Comparison of ENCODE assay signal across 8 mouse cellular contexts in the genomic region with DNA sequence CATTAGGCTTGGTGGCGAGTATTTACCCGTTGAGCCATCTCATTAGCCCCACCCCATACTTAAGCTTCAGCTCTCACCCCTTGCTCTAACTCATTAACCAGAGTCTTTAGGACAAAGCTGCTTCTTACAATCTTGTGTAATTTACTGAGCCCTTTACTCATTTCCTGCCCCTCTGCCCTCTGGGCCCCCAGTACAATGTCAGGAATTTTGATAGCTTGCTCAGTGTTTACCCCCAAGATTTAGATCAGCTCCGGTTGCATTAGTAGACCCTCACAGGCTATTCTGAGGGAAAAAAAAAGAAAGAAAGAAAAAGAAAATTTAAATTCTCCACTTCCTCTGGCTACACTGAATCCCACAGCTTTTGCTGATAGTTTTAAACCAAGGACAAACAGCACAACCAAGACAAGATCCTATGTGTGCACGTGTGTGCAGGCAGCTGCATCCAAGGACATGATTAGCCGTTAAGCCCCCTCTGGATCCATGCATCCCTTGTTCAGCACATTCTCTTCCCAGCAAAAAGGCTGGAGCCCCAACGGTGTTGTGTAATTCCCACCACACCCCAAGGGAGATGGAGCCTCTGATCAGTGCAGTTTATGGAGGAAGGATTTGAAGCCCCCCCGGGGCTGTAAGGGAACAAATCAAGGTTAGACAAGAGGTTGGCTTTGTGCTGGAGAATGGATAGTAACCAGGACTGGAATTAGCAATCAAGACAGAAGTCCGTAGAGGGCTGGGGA. TPM values are rescaled to one million over a fixed set of nuclear protein-coding genes. Genes with fewer than 3 reads are reported as not detected.
A peak's percentile ranks its signal among the peaks of the same experiment; 100 is the strongest.
DNase-seq lines count a peak whose midpoint lies in the region; ATAC-seq lines count a peak whose summit lies in the region.

No protein-coding gene starts in this region.

- H3K4me1 ChIP-seq in hindbrain, embryonic 10.5 days (replicated peaks) = peaks cover 12% of the 10 kb centered on the region
- peaks cover 17% of the 10 kb centered on the region for H3K4me1 ChIP-seq in hindbrain, embryonic 13.5 days (replicated peaks)
- 0 out of 2 replicates have a peak, but pooled peaks cover 3% of the 10 kb centered on the region for H3K4me1 ChIP-seq in embryonic facial prominence, embryonic 11.5 days (ENCODE audit: control insufficient read depth, insufficient read depth, low read length)
- H3K4me1 ChIP-seq in kidney, embryonic 16.5 days (ENCODE audit: insufficient read depth, low read length) = peaks cover 45% of the 10 kb centered on the region
- H3K4me1 ChIP-seq in neural tube, embryonic 15.5 days = peaks cover 16% of the 10 kb centered on the region

- no peak for DNase-seq in hindbrain, embryonic 10.5 days (ENCODE audit: low spot score)
- DNase-seq in embryonic facial prominence, embryonic 11.5 days (ENCODE audit: low spot score) = peak; percentile 60
- no peak for DNase-seq in layer of hippocampus, adult 11-12 months (ENCODE audit: low spot score)
- no peak for DNase-seq in natural killer cell, adult 2 months (ENCODE audit: low spot score in 2 of 2)

- no peaks in the 10 kb centered on the region for H3K27me3 ChIP-seq in hindbrain, embryonic 10.5 days (ENCODE audit: insufficient read depth, poor library complexity, severe bottlenecking)
- H3K27me3 ChIP-seq in hindbrain, embryonic 13.5 days = no peaks in the 10 kb centered on the region
- no peaks in the 10 kb centered on the region for H3K27me3 ChIP-seq in embryonic facial prominence, embryonic 11.5 days (ENCODE audit: control insufficient read depth, insufficient read depth, low read length)
- no peaks in the 10 kb centered on the region for H3K27me3 ChIP-seq in kidney, embryonic 16.5 days (ENCODE audit: insufficient read depth, low read length)
- no peaks in the 10 kb centered on the region for H3K27me3 ChIP-seq in neural tube, embryonic 15.5 days (replicated peaks)

- peak overlapping the region; percentile 62 for H3K27ac ChIP-seq in hindbrain, embryonic 10.5 days
- no peak overlapping the region for H3K27ac ChIP-seq in hindbrain, embryonic 13.5 days
- peak overlapping the region; percentile 63 for H3K27ac ChIP-seq in embryonic facial prominence, embryonic 11.5 days (replicated peaks; ENCODE audit: low read depth, low read length)
- H3K27ac ChIP-seq in kidney, embryonic 16.5 days (ENCODE audit: low read length) = peak overlapping the region; percentile 90
- H3K27ac ChIP-seq in neural tube, embryonic 15.5 days (replicated peaks) = peak overlapping the region; percentile 28; the same call in 1 of the 2 replicates

- no peaks in the 10 kb centered on the region for H3K36me3 ChIP-seq in hindbrain, embryonic 10.5 days
- H3K36me3 ChIP-seq in hindbrain, embryonic 13.5 days = no peaks in the 10 kb centered on the region
- no peaks in the 10 kb centered on the region for H3K36me3 ChIP-seq in embryonic facial prominence, embryonic 11.5 days (replicated peaks; ENCODE audit: control insufficient read depth, insufficient read depth, low read depth, low read length)
- no peaks in the 10 kb centered on the region for H3K36me3 ChIP-seq in kidney, embryonic 16.5 days (ENCODE audit: insufficient read depth, low read length)
- H3K36me3 ChIP-seq in neural tube, embryonic 15.5 days = no peaks in the 10 kb centered on the region

- no peak overlapping the region for H3K4me2 ChIP-seq in hindbrain, embryonic 13.5 days
- no peak overlapping the region for H3K4me2 ChIP-seq in embryonic facial prominence, embryonic 11.5 days (ENCODE audit: low read depth, low read length)
- H3K4me2 ChIP-seq in kidney, embryonic 16.5 days (replicated peaks; ENCODE audit: low read depth, low read length) = peak overlapping the region; percentile 12
- no peak overlapping the region for H3K4me2 ChIP-seq in neural tube, embryonic 15.5 days

- no peak overlapping the region for H3K9ac ChIP-seq in hindbrain, embryonic 13.5 days
- 0 out of 2 replicates have a peak overlapping the region, but pooled peaks have one; percentile 5 for H3K9ac ChIP-seq in embryonic facial prominence, embryonic 11.5 days (replicated peaks; ENCODE audit: low read length)
- H3K9ac ChIP-seq in kidney, embryonic 16.5 days (replicated peaks; ENCODE audit: low read length) = no peak overlapping the region
- no peak overlapping the region for H3K9ac ChIP-seq in neural tube, embryonic 15.5 days (replicated peaks)

- WGBS in hindbrain, embryonic 10.5 days = 47% methylated on average over 8 of the region's 8 CpGs
- WGBS in hindbrain, embryonic 13.5 days = 39% methylated on average over 8 of the region's 8 CpGs
- WGBS in embryonic facial prominence, embryonic 11.5 days = 12% methylated on average over 8 of the region's 8 CpGs
- WGBS in kidney, embryonic 16.5 days = 3% methylated on average over 8 of the region's 8 CpGs
- 7% methylated on average over 8 of the region's 8 CpGs for WGBS in neural tube, embryonic 15.5 days

- H3K9me3 ChIP-seq in hindbrain, embryonic 10.5 days = no peaks in the 10 kb centered on the region
- no peaks in the 10 kb centered on the region for H3K9me3 ChIP-seq in hindbrain, embryonic 13.5 days
- H3K9me3 ChIP-seq in embryonic facial prominence, embryonic 11.5 days (replicated peaks; ENCODE audit: control insufficient read depth, low read length) = no peaks in the 10 kb centered on the region
- no peaks in the 10 kb centered on the region for H3K9me3 ChIP-seq in kidney, embryonic 16.5 days (ENCODE audit: low read length)
- no peaks in the 10 kb centered on the region for H3K9me3 ChIP-seq in neural tube, embryonic 15.5 days (replicated peaks)

- no peak for ATAC-seq in hindbrain, embryonic 13.5 days (ENCODE audit: low FRiP score)
- peak; percentile 35 for ATAC-seq in embryonic facial prominence, embryonic 11.5 days (replicated peaks; ENCODE audit: insufficient number of reproducible peaks, low FRiP score, low TSS enrichment, low read depth)
- peak; percentile 87 for ATAC-seq in kidney, embryonic 16.5 days (ENCODE audit: low FRiP score, low TSS enrichment)
- peak; percentile 48; the same call in 1 of the 2 replicates for ATAC-seq in neural tube, embryonic 15.5 days (ENCODE audit: low FRiP score)
- ATAC-seq in megakaryocyte-erythroid progenitor cell, adult 5-6 weeks (replicated peaks; ENCODE audit: low FRiP score, low TSS enrichment, poor library complexity, severe bottlenecking) = no peak

- no peak overlapping the region for H3K4me3 ChIP-seq in hindbrain, embryonic 10.5 days
- no peak overlapping the region for H3K4me3 ChIP-seq in hindbrain, embryonic 13.5 days
- H3K4me3 ChIP-seq in embryonic facial prominence, embryonic 11.5 days (ENCODE audit: low read depth, low read length) = no peak overlapping the region
- no peak overlapping the region for H3K4me3 ChIP-seq in kidney, embryonic 16.5 days (ENCODE audit: low read length)
- no peak overlapping the region for H3K4me3 ChIP-seq in neural tube, embryonic 15.5 days (replicated peaks)

RNA-seq across cellular contexts. Expression of gene Usp29, which starts 54.1 kb away (rescaled TPM):
- 7.8 and 10.0 TPM in 2 replicates for polyA plus RNA-seq in hindbrain, embryonic 10.5 days (2016; fragmentation: Nextera tagmentation; extraction: Ambion mirVana)
- polyA plus RNA-seq in hindbrain, embryonic 13.5 days (2015; fragmentation: Nextera tagmentation; extraction: Ambion mirVana) = 28.7 and 30.2 TPM in 2 replicates
- polyA plus RNA-seq in embryonic facial prominence, embryonic 11.5 days (2014; fragmentation: Nextera tagmentation; extraction: Ambion mirVana) = 13.3 and 15.2 TPM in 2 replicates
- 5.2 and 6.5 TPM in 2 replicates for polyA plus RNA-seq in kidney, embryonic 16.5 days (2015; fragmentation: Nextera tagmentation; extraction: Ambion mirVana)
- 25.6 and 32.1 TPM in 2 replicates for polyA plus RNA-seq in neural tube, embryonic 15.5 days (2015; fragmentation: Nextera tagmentation; extraction: Ambion mirVana)
- total RNA-seq in megakaryocyte-erythroid progenitor cell, adult 5-6 weeks (2014; fragmentation: Nextera tagmentation) = not detected in 2 replicates
- total RNA-seq in megakaryocyte-erythroid progenitor cell, adult 5-6 weeks (2017) = not detected in 2 replicates

RNA-seq across cellular contexts. Expression of gene Peg3, which starts 54.3 kb away (rescaled TPM):
- polyA plus RNA-seq in hindbrain, embryonic 10.5 days (2016; fragmentation: Nextera tagmentation; extraction: Ambion mirVana) = 75.5 and 94.5 TPM in 2 replicates
- 69.9 and 77.2 TPM in 2 replicates for polyA plus RNA-seq in hindbrain, embryonic 13.5 days (2015; fragmentation: Nextera tagmentation; extraction: Ambion mirVana)
- 200 and 207 TPM in 2 replicates for polyA plus RNA-seq in embryonic facial prominence, embryonic 11.5 days (2014; fragmentation: Nextera tagmentation; extraction: Ambion mirVana)
- polyA plus RNA-seq in kidney, embryonic 16.5 days (2015; fragmentation: Nextera tagmentation; extraction: Ambion mirVana) = 145 and 166 TPM in 2 replicates
- 103 and 104 TPM in 2 replicates for polyA plus RNA-seq in neural tube, embryonic 15.5 days (2015; fragmentation: Nextera tagmentation; extraction: Ambion mirVana)
- not detected in 2 replicates for total RNA-seq in megakaryocyte-erythroid progenitor cell, adult 5-6 weeks (2014; fragmentation: Nextera tagmentation)
- not detected in 2 replicates for total RNA-seq in megakaryocyte-erythroid progenitor cell, adult 5-6 weeks (2017)

Comparison
In these comparisons a context has a peak if more than half of its experiments do, and no peak if none do; other contexts are left out.
1. ATAC-seq: peak in embryonic facial prominence, embryonic 11.5 days (single experiment), kidney, embryonic 16.5 days (single experiment) and neural tube, embryonic 15.5 days (single experiment); none in hindbrain, embryonic 13.5 days (single experiment) and megakaryocyte-erythroid progenitor cell, adult 5-6 weeks (single experiment).